ENCODE assay signal across 10 mouse cellular contexts in genomic region chr1:131085957-131086739, GRCm38 (mm10). TPM values are rescaled to one million over a fixed set of nuclear protein-coding genes. Genes with fewer than 3 reads are reported as not detected.
DNase-seq lines count a peak whose midpoint lies in the region; ATAC-seq and TF ChIP-seq lines count a peak whose summit lies in the region.
"Had no signal": no experiment of that assay in that cellular context is flagged by ENCODE, and none has a peak within 500 bp of the region (broad histone marks: within the 10 kb centered on the region; RNA-seq: fewer than 3 reads in every experiment).

No protein-coding gene starts in this region.

- no peaks in the 10 kb centered on the region for H3K36me3 ChIP-seq in liver, adult 2 months (ENCODE audit: control insufficient read depth, insufficient read depth, low read length)
- no peaks in the 10 kb centered on the region for H3K36me3 ChIP-seq in forebrain, embryonic 13.5 days (ENCODE audit: poor library complexity, severe bottlenecking)
- no peaks in the 10 kb centered on the region for H3K36me3 ChIP-seq in hindbrain, postnatal 0 days (ENCODE audit: insufficient read depth, low read length)
- no peaks in the 10 kb centered on the region for H3K36me3 ChIP-seq in neural tube, embryonic 14.5 days (ENCODE audit: control insufficient read depth, insufficient read depth, low read length)

- H3K27ac ChIP-seq in liver, adult 2 months (replicated peaks; ENCODE audit: insufficient read depth, low read depth, low read length), result peak overlapping the region; percentile 83
- peak overlapping the region; percentile 75 for H3K27ac ChIP-seq in forebrain, embryonic 13.5 days
- H3K27ac ChIP-seq in hindbrain, postnatal 0 days, result peak overlapping the region; percentile 66; the same call in 1 of the 2 replicates
- peak overlapping the region; percentile 75 for H3K27ac ChIP-seq in neural tube, embryonic 14.5 days (ENCODE audit: low read depth, low read length)

- H3K9me3 ChIP-seq in forebrain, embryonic 13.5 days (replicated peaks), result no peaks in the 10 kb centered on the region
- H3K9me3 ChIP-seq in hindbrain, postnatal 0 days (ENCODE audit: low read length), result no peaks in the 10 kb centered on the region
- H3K9me3 ChIP-seq in neural tube, embryonic 14.5 days (ENCODE audit: control insufficient read depth, low read length), result no peaks in the 10 kb centered on the region

- WGBS in liver, adult 2 months, result 28% methylated on average over 4 of the region's 4 CpGs
- 4% methylated on average over 4 of the region's 4 CpGs for WGBS in forebrain, embryonic 13.5 days
- 14% methylated on average over 4 of the region's 4 CpGs for WGBS in hindbrain, postnatal 0 days
- 12% methylated on average over 4 of the region's 4 CpGs for WGBS in neural tube, embryonic 14.5 days

- H3K4me1 ChIP-seq in liver, adult 2 months (ENCODE audit: control insufficient read depth, insufficient read depth, low read length), result peaks cover 66% of the 10 kb centered on the region
- peaks cover 91% of the 10 kb centered on the region for H3K4me1 ChIP-seq in forebrain, embryonic 13.5 days
- peaks cover 61% of the 10 kb centered on the region for H3K4me1 ChIP-seq in hindbrain, postnatal 0 days (ENCODE audit: insufficient read depth, low read length)
- H3K4me1 ChIP-seq in neural tube, embryonic 14.5 days (ENCODE audit: control insufficient read depth, insufficient read depth, low read length), result peaks cover 26% of the 10 kb centered on the region

- H3K4me2 ChIP-seq in forebrain, embryonic 13.5 days, result no peak overlapping the region
- 0 out of 2 replicates have a peak overlapping the region, but pooled peaks have one; percentile 8 for H3K4me2 ChIP-seq in hindbrain, postnatal 0 days (ENCODE audit: low read depth, low read length)
- H3K4me2 ChIP-seq in neural tube, embryonic 14.5 days (ENCODE audit: low read depth, low read length), result no peak overlapping the region

- H3K27me3 ChIP-seq in liver, adult 2 months (ENCODE audit: control insufficient read depth, insufficient read depth, low read length), result no peaks in the 10 kb centered on the region
- no peaks in the 10 kb centered on the region for H3K27me3 ChIP-seq in forebrain, embryonic 13.5 days
- no peaks in the 10 kb centered on the region for H3K27me3 ChIP-seq in hindbrain, postnatal 0 days (ENCODE audit: insufficient read depth, low read length)
- no peaks in the 10 kb centered on the region for H3K27me3 ChIP-seq in neural tube, embryonic 14.5 days (ENCODE audit: control insufficient read depth, insufficient read depth, low read length)

- TF ChIP-seq CTCF in liver, adult 2 months (IDR thresholded peaks at IDR 0.05; ENCODE audit: low read depth, low read length), result no peak
- TF ChIP-seq CTCF in hindbrain, postnatal 0 days (IDR thresholded peaks at IDR 0.05; ENCODE audit: low read depth), result 0 out of 2 replicates have a peak, but pooled peaks have one; percentile 12

- H3K9ac ChIP-seq in liver, adult 2 months (ENCODE audit: low read depth, low read length), result no peak overlapping the region
- no peak overlapping the region for H3K9ac ChIP-seq in forebrain, embryonic 13.5 days
- no peak overlapping the region for H3K9ac ChIP-seq in hindbrain, postnatal 0 days (replicated peaks; ENCODE audit: low read length)
- no peak overlapping the region for H3K9ac ChIP-seq in neural tube, embryonic 14.5 days (replicated peaks; ENCODE audit: low read depth, low read length)

- no peak for TF ChIP-seq POLR2A in liver, adult 2 months (IDR thresholded peaks at IDR 0.05; ENCODE audit: extremely low read depth, insufficient read depth, low read length)

- peaks cover 62% of the 10 kb centered on the region for H3K79me2 ChIP-seq in liver, adult 2 months (ENCODE audit: control insufficient read depth, insufficient read depth, low read length)

- H3K4me3 ChIP-seq in liver, adult 2 months (ENCODE audit: insufficient read depth, low read depth, low read length), result no peak overlapping the region
- no peak overlapping the region for H3K4me3 ChIP-seq in forebrain, embryonic 13.5 days
- H3K4me3 ChIP-seq in hindbrain, postnatal 0 days (ENCODE audit: low read length), result no peak overlapping the region
- no peak overlapping the region for H3K4me3 ChIP-seq in neural tube, embryonic 14.5 days (ENCODE audit: low read depth, low read length)

- no peak for DNase-seq in liver, adult 2 months (ENCODE audit: extremely low read depth, low read depth, low spot score)
- no peak for DNase-seq in liver
- peak; percentile 40 for DNase-seq in hindbrain, postnatal 0 days (ENCODE audit: low spot score)
- DNase-seq in testis, postnatal 10 days (ENCODE audit: low spot score), result no peak
- no peak for DNase-seq in layer of hippocampus, postnatal 36 days
- DNase-seq: cerebellum, postnatal 25 days; right cerebral cortex, postnatal 14 days; thymus, postnatal 36 days had no signal

- ATAC-seq in forebrain, embryonic 13.5 days, result peak; percentile 60
- no peak for ATAC-seq in hindbrain, postnatal 0 days
- ATAC-seq in neural tube, embryonic 14.5 days (ENCODE audit: low read depth), result peak; percentile 50

RNA-seq across cellular contexts. Expression of gene Mapkapk2, which starts 11.5 kb away (rescaled TPM):
- 29.5 and 30.0 TPM in 2 replicates for total RNA-seq in liver, adult 2 months (2014; rRNA removed)
- 45.1 and 45.4 TPM in 2 replicates for polyA plus RNA-seq in liver, adult 2 months (2012; rRNA removed)
- 28.4 and 30.5 TPM in 2 replicates for polyA plus RNA-seq in forebrain, embryonic 13.5 days (2015; fragmentation: Nextera tagmentation; extraction: Ambion mirVana)
- 71.1 and 74.2 TPM in 2 replicates for total RNA-seq in hindbrain, postnatal 0 days (2014; rRNA removed)
- 19.7 and 21.2 TPM in 2 replicates for polyA plus RNA-seq in hindbrain, postnatal 0 days (2015; fragmentation: Nextera tagmentation; extraction: Ambion mirVana)
- polyA plus RNA-seq in neural tube, embryonic 14.5 days (2014; fragmentation: Nextera tagmentation; extraction: Ambion mirVana), result 15.8 and 16.1 TPM in 2 replicates
- total RNA-seq in layer of hippocampus, postnatal 36 days (2021), result 10 to 100 TPM; 26.6 to 32.4 TPM

RNA-seq across cellular contexts. Expression of gene Dyrk3, which starts 52.0 kb away (rescaled TPM):
- total RNA-seq in liver, adult 2 months (2014; rRNA removed), result 0.87 and 1.3 TPM in 2 replicates
- 0.50 and 0.73 TPM in 2 replicates for polyA plus RNA-seq in liver, adult 2 months (2012; rRNA removed)
- 16.7 and 18.9 TPM in 2 replicates for polyA plus RNA-seq in forebrain, embryonic 13.5 days (2015; fragmentation: Nextera tagmentation; extraction: Ambion mirVana)
- 8.9 and 9.3 TPM in 2 replicates for total RNA-seq in hindbrain, postnatal 0 days (2014; rRNA removed)
- polyA plus RNA-seq in hindbrain, postnatal 0 days (2015; fragmentation: Nextera tagmentation; extraction: Ambion mirVana), result 10.2 and 11.1 TPM in 2 replicates
- 12.6 and 16.5 TPM in 2 replicates for polyA plus RNA-seq in neural tube, embryonic 14.5 days (2014; fragmentation: Nextera tagmentation; extraction: Ambion mirVana)
- 10 to 100 TPM; 19.6 to 19.9 TPM for total RNA-seq in layer of hippocampus, postnatal 36 days (2021)
